Mouse (Mus musculus) hindbrain, embryonic 15.5 days (tissue): ENCODE data around the gene Gm20388. TPM values are rescaled to one million over a fixed set of nuclear protein-coding genes. Genes with fewer than 3 reads are reported as not detected.

Source experiments
- ATAC-seq: fragments of 200-750 bp; cut with Nextera tagmentation; 2 replicates; pipeline ENCODE4 v1.8.0; 2017; ENCODE audit warnings: low read depth, moderate number of reproducible peaks, moderate TSS enrichment; ENCODE audit not compliant: low FRiP score
- H3K27ac ChIP-seq: fragments of 300-500 bp; sonication (generic); replicated peaks from 2 replicates; pipeline ENCODE4 v1.5.1; 2015; ENCODE audit warnings: mild to moderate bottlenecking, inconsistent platforms
- H3K27me3 ChIP-seq: fragments of 300-500 bp; sonication (generic); 2 replicates; pipeline ENCODE4 v1.6.1; 2015; ENCODE audit warnings: control low read depth, inconsistent platforms
- H3K36me3 ChIP-seq: fragments of 300-500 bp; sonication (generic); 2 replicates; pipeline ENCODE4 v1.6.1; 2015; ENCODE audit warnings: control low read depth, inconsistent platforms
- H3K4me1 ChIP-seq: fragments of 300-500 bp; sonication (generic); replicated peaks from 2 replicates; pipeline ENCODE4 v1.6.1; 2015; ENCODE audit warnings: control low read depth, inconsistent platforms
- H3K4me2 ChIP-seq: fragments of 300-500 bp; sonication (generic); 2 replicates; pipeline ENCODE4 v1.6.1; 2015; ENCODE audit warnings: moderate library complexity, mild to moderate bottlenecking, inconsistent platforms
- H3K4me3 ChIP-seq: fragments of 300-500 bp; sonication (generic); 2 replicates; pipeline ENCODE4 v1.5.1; 2015; ENCODE audit warnings: mild to moderate bottlenecking, inconsistent platforms
- H3K9ac ChIP-seq: fragments of 300-500 bp; sonication (generic); 2 replicates; pipeline ENCODE4 v1.6.1; 2015; ENCODE audit warnings: inconsistent platforms
- H3K9me3 ChIP-seq: fragments of 300-500 bp; sonication (generic); 2 replicates; pipeline ENCODE4 v1.6.1; 2016; ENCODE audit warnings: control low read depth, inconsistent platforms
- whole genome bisulfite sequencing: fragments of 180-500 bp; shearing (Covaris S2); methylation state at CpG from one replicate; pipeline ENCODE4 v1.1.7; 2015; 5-methylcytosine and 5-hydroxymethylcytosine counted together
- polyA plus RNA-seq: library from polyadenylated mRNA; unstranded; fragments of >200 nt; fragmentation: Nextera tagmentation; extraction: Ambion mirVana; gene quantifications from 2 replicates; pipeline ENCODE4 v1.2.1, GENCODE M21; 2015

Gene Gm20388
- polyA plus RNA-seq, 1 experiment from 2014 or later: 5.4 TPM

DNA sequence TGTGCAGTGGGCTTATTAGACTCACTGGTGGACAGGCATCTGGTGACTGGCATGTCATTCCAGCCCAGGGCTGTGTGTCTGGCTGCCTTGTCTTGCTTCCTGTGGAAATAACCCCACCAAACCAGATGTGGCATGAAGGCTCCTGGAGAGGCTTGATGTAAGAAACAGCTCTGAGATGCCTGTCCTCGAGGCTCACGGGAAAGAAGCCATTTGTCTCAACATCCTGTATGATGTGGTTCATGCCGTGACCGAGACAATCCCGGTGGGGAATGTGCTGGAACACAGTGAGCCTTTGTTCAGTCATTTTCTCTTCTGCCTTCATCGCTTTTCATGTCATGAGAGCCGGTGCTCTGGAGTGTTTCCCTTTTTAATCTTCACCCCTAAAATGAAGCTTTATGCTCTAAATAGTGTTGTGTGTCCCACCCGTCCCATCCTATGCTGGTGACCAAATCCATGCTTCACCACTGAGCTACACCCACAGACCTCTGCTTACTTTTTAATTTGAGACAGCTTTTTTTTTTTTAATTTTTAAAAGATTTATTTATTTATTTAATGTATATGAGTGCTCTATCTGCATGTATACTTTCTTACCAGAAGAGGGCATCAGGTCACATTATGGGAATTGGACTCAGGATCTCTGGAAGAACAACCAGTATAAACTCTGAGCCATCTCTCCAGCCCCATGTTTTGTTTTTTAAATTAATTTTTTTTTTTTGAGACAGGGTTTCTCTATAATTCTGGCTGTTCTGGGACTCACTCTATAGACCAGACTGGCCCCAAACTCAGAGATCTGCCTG lies 2054.3 kb downstream of the Gm20388 start:
- WGBS: 62% methylated on average over 8 of the region's 8 CpGs
- H3K4me1 ChIP-seq: peaks cover 36% of the 10 kb centered on the region
- H3K9me3 ChIP-seq: no peaks in the 10 kb centered on the region
- no peak overlapping the region for H3K4me2 ChIP-seq
- no peaks in the 10 kb centered on the region for H3K36me3 ChIP-seq
- no peak overlapping the region for H3K9ac ChIP-seq
- ATAC-seq: no peak
- 0 out of 2 replicates have a peak overlapping the region, but pooled peaks have one; percentile 3 for H3K27ac ChIP-seq
- no peak overlapping the region for H3K4me3 ChIP-seq
- H3K27me3 ChIP-seq: no peaks in the 10 kb centered on the region

DNA sequence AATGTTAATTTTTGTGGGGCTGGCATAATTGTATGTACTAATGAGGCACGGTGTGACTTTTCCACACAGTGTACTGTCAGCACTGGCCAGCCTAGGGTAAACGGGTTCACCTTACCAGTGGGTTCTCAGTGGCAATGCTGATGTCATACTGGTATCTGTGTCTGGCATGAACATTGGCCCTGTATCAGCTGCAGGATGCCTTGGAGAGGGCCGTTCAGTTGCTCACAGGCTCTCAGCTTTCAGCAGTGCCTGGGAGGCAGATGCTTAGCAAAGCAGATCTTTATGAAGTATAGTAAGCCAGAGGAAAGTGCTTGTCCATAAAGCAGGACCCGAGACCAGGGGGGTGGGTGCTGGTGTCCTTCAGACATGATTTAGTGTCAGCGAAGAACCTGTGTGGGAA lies 2055.5 kb downstream of the Gm20388 start:
- no peaks in the 10 kb centered on the region for H3K36me3 ChIP-seq
- H3K4me1 ChIP-seq: peaks cover 43% of the 10 kb centered on the region
- H3K4me3 ChIP-seq: no peak overlapping the region
- H3K9ac ChIP-seq: no peak overlapping the region
- peak; percentile 50; the same call in 1 of the 2 replicates for ATAC-seq
- no peaks in the 10 kb centered on the region for H3K9me3 ChIP-seq
- WGBS: 67% methylated on average over 5 of the region's 5 CpGs
- no peak overlapping the region for H3K27ac ChIP-seq
- H3K27me3 ChIP-seq: no peaks in the 10 kb centered on the region
- no peak overlapping the region for H3K4me2 ChIP-seq

DNA sequence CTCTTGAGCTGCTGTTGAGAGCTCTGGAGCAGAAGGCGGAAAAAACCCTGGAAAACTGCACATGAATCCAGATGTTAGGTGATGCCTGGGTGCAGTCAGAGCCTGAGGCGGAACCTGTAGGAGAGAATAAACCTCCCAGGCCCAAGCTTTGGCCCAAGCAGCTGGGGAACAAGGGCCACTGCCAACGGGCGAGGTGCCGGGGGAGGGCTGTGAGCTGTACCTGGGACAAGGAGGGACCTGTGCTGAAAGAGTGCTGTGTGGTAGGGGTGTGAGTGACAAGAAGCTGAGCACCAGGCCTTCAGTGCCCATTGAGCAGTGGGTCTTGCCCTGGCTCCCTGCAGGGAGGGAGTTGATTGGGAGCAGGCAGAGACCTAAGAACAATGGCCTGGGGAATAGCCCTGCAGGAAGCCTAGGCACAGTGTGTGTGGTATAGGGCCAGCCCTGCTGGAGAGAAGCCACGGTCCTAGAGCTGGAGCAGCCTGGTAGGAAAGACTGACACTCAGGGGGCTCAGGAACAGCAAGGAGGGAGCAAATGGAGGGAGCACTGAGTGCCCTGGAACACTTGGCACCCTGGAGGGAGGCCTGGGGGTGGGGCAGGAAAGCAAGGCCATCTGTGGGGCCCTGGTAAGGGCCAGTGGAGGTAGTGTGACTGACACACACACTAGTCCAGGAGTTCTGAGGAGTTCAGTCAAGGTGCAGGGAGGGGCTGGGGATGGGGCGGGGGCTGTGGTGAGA lies 2056.2 kb downstream of the Gm20388 start:
- peak overlapping the region; percentile 18; the same call in 1 of the 2 replicates for H3K27ac ChIP-seq
- H3K9ac ChIP-seq: no peak overlapping the region

DNA sequence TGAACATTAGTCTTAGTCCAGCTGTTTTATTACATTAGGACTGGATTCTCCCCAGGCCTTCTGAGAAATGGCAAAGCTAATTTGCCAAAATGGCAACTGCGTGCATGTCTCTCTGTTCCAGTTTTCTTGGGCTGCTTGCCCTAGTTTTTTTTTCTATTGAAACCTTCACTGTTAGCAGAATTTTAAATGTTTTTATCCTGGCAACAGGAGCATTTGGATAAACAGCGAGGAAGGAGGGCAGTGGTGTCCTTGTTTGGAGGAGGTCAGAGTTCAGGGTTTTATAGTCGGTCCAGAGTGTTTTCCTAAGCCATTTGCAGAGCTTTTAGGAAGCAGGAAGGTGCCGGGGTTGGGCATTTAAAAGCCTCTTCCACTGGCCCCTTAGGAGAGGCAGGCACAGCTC lies 2057.3 kb downstream of the Gm20388 start:
- peak overlapping the region; percentile 52 for H3K27ac ChIP-seq
- no peak for ATAC-seq
- WGBS: 35% methylated on average over 4 of the region's 4 CpGs
- no peak overlapping the region for H3K9ac ChIP-seq
- H3K27me3 ChIP-seq: no peaks in the 10 kb centered on the region
- no peaks in the 10 kb centered on the region for H3K9me3 ChIP-seq
- no peak overlapping the region for H3K4me3 ChIP-seq
- H3K4me2 ChIP-seq: no peak overlapping the region
- no peaks in the 10 kb centered on the region for H3K36me3 ChIP-seq
- peaks cover 54% of the 10 kb centered on the region for H3K4me1 ChIP-seq

More for the DNA sequence above, 2056.2 kb downstream of the Gm20388 start:
- Histone ChIP-seq H3K9me3 (no peaks in the 10 kb centered on the region), H3K4me3 (no peak overlapping the region), H3K27me3 (no peaks in the 10 kb centered on the region), H3K4me2 (no peak overlapping the region), H3K4me1 (peaks cover 51% of the 10 kb centered on the region), H3K36me3 (no peaks in the 10 kb centered on the region)
- ATAC-seq: peak; percentile 49; the same call in 1 of the 2 replicates
- WGBS: 40% methylated on average over 7 of the region's 7 CpGs

DNA sequence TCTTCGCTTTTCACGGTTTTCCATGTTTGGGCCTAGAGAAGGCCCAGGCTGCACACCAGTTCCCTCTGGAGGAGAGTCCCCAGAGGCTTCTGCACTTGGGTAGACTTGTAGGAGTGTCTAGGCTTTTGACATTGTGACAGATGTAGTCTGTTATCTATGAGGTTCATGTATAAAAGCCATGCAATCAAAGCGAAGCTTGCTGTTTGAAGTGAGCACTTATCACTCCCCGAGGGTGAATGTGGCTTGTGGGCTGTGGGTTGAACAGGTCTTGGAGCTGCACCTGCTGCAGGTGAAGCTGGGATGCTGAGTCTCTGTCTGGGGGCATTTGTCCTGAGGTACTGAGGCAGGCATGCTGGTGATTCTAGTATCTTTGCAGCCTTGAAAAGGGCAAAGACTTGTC lies 2057.9 kb downstream of the Gm20388 start:
- Histone ChIP-seq H3K4me2 (no peak overlapping the region), H3K9me3 (no peaks in the 10 kb centered on the region), H3K36me3 (no peaks in the 10 kb centered on the region), H3K27ac (peak overlapping the region; percentile 52), H3K27me3 (no peaks in the 10 kb centered on the region), H3K4me1 (peaks cover 54% of the 10 kb centered on the region), H3K4me3 (no peak overlapping the region), H3K9ac (no peak overlapping the region)
- ATAC-seq: no peak
- 68% methylated on average over 4 of the region's 4 CpGs for WGBS

DNA sequence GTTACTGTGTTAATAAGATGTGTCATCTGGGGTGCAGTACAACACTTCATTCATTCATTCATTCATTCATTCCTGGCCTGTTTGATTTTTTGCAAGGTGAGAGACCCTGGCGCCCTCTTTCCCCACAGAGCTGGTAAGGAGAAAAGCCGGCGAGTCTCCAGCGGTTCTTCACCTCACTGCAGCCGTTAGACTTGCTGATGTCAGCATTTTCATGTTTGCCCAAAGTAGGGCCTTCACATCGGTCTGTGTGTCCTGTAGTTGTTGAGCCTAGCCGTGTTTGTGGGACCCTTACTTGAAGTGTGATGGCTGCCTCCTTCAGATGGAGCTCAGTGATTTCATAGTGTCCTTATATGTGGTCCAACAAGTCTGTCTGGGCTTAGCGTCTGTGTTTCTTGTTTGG lies 2059.6 kb downstream of the Gm20388 start:
- Histone ChIP-seq H3K27ac (0 out of 2 replicates have a peak overlapping the region, but pooled peaks have one; percentile 15), H3K4me1 (peaks cover 50% of the 10 kb centered on the region), H3K4me2 (no peak overlapping the region), H3K9ac (no peak overlapping the region), H3K4me3 (no peak overlapping the region), H3K36me3 (peaks cover 7% of the 10 kb centered on the region; the same call in 1 of the 2 replicates), H3K9me3 (no peaks in the 10 kb centered on the region), H3K27me3 (no peaks in the 10 kb centered on the region)
- ATAC-seq: no peak
- WGBS: 88% methylated on average over 8 of the region's 8 CpGs

DNA sequence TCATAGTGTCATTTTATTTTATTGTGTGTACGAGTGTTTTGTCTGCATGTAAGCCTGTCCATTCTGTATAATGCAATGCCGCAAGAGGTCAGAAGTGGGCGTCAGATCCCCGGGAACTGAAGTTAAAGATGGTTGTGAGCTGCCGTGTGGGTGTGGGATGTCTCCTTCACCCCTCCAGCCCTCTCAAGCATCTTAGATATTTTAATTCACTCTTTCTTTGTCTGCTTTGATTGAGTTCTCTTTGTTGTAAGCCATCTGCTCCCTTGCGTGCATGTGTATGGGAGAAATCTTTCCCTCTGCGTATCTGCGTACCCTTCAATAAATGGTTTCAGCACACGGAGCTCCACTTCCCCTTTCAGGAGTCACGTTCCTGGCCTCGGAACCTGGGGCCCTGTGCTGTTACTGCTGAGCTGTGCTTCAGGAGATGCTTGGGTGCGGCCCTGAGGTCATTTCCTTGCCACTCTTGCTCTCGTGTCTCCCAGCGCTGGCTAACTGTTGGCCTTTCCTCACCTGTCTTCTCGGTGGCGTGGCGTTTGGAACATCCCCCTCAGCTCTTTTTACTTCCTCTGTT lies 2060.9 kb downstream of the Gm20388 start:
- Histone ChIP-seq H3K4me3 (no peak overlapping the region), H3K9ac (no peak overlapping the region), H3K27me3 (no peaks in the 10 kb centered on the region), H3K4me1 (peaks cover 40% of the 10 kb centered on the region), H3K4me2 (no peak overlapping the region), H3K36me3 (peaks cover 15% of the 10 kb centered on the region), H3K9me3 (no peaks in the 10 kb centered on the region), H3K27ac (peak overlapping the region; percentile 34; the same call in 1 of the 2 replicates)
- 61% methylated on average over 17 of the region's 17 CpGs for WGBS
- no peak for ATAC-seq

DNA sequence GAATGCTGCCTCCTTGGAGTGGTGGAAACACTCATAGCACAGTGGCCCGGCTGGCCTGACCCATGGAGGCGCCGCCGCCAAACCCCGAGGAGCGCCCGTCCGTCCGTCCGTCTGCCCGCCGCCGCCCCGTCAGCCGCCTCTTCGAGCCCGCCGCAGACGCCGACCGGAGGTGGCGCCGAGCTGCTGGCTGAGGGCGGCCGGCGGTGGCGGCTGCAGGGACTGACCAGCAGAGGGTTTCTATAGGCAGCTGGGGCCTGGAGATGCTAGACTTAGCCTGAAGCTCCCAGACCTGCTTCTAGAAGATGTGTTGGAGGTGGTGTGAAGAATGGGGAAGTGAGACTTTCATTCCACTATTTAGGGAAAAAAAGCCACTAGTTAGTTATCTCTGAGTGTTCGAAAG lies 2063.3 kb downstream of the Gm20388 start:
- no peaks in the 10 kb centered on the region for H3K27me3 ChIP-seq
- WGBS: 93% methylated on average over 28 of the region's 28 CpGs
- no peaks in the 10 kb centered on the region for H3K9me3 ChIP-seq
- H3K9ac ChIP-seq: no peak overlapping the region
- H3K36me3 ChIP-seq: peaks cover 29% of the 10 kb centered on the region
- H3K4me3 ChIP-seq: no peak overlapping the region
- ATAC-seq: no peak
- peaks cover 24% of the 10 kb centered on the region for H3K4me1 ChIP-seq
- H3K27ac ChIP-seq: no peak overlapping the region
- H3K4me2 ChIP-seq: no peak overlapping the region

DNA sequence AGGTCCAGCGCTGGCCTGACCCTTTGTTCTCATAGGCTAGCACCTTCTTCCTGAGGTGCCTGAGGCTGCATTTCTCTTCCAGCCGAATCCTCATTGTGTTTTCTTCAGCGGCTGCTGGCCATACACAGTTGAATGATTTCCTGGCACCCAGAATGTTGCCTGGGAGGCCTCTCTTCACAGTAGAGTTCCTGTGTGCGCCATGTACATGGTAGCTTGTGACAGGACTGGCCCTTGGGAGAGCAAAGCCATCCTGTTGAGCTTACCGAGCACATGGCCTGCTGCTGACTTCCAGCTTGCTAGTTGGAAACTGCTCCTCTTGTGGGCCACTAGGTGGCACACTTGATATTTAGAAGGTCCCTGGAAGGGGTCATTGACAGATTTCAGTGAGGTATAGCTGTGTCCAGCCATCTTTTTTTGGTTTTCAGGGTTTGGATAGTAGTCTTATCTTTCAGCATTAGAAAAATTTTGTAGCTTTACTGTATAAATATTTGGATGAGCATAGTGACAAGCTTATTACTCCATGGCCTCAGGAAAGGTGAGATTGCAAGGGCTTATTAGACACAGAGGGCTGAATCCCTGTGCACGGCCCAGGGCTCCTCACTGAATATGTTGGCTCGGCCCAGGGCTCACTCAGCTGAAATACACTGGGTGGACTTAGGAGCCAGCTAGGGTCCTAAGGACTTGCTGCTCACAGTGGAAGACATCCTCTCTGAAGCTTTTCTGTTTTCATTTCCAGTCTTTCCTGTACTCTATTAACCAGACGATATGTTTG lies 2067.4 kb downstream of the Gm20388 start:
- peak; percentile 77 for ATAC-seq
- WGBS: 65% methylated on average over 8 of the region's 8 CpGs

DNA sequence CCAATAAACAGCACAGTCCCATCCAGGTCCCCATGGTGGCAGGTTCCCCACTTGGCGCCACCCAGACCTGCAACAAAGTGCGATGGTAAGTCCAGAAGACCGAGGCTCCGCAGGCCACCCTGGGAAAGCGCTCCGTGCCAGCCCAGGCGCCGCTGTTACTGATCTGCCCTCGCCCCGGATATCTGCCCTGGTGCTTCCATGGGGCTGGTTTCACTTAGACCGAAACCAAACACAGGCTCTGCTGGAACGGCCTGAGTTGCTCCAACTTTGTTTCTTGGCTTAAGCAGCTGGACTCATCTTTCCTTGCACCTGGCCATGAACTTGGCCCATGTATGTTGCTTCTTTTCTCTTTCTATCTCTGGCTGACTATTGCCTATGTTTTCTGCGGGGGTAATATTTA lies 2068.0 kb downstream of the Gm20388 start:
- Histone ChIP-seq H3K4me1 (peaks cover 6% of the 10 kb centered on the region; the same call in 1 of the 2 replicates), H3K36me3 (peaks cover 35% of the 10 kb centered on the region), H3K27ac (no peak overlapping the region), H3K9me3 (no peaks in the 10 kb centered on the region), H3K4me3 (no peak overlapping the region), H3K27me3 (no peaks in the 10 kb centered on the region), H3K9ac (no peak overlapping the region), H3K4me2 (no peak overlapping the region)
- ATAC-seq: no peak
- WGBS: 97% methylated on average over 13 of the region's 13 CpGs

More for the DNA sequence above, 2067.4 kb downstream of the Gm20388 start:
- Histone ChIP-seq H3K4me3 (no peak overlapping the region), H3K9me3 (no peaks in the 10 kb centered on the region), H3K4me2 (no peak overlapping the region), H3K4me1 (peaks cover 6% of the 10 kb centered on the region; the same call in 1 of the 2 replicates), H3K36me3 (peaks cover 35% of the 10 kb centered on the region), H3K27ac (no peak overlapping the region), H3K27me3 (no peaks in the 10 kb centered on the region), H3K9ac (no peak overlapping the region)

DNA sequence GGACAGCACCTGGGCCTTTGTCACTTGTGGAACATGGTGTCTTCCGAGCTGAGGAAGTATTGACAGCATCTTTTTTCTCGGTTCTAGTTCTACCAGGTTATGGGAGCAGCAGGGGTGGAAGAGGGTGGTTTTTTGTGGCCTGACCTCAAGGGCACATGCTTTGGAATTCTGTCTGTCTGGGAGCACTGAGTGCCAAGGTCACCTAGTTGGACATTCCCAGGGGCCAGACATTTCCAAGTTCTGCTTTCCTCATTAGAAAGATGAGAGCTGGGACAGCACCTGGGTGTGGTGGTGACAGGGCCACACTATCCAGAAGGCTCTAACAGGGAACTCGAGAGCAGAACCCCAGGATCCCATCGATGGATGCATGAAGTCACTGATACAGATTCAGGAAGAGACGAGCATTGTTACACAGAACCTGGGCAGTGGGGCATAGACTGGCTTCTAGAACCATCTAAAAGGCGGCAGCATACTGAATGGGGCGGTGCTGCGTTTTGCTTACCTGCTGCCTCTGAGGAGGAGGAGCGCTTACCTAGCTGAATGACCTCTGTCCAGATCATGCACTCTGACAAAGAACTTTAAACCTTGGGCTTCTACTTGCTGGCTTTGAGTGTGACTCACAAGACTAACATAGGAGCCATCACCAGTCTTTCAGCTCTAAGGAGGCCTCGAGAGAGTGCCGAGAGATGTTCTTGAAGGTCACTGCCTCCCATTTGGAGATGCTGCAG lies 2070.3 kb downstream of the Gm20388 start:
- Histone ChIP-seq H3K27ac (no peak overlapping the region), H3K36me3 (peaks cover 31% of the 10 kb centered on the region)
- 90% methylated on average over 11 of the region's 11 CpGs for WGBS

More for the DNA sequence above, 2070.3 kb downstream of the Gm20388 start:
- no peaks in the 10 kb centered on the region for H3K9me3 ChIP-seq
- no peak overlapping the region for H3K9ac ChIP-seq
- H3K27me3 ChIP-seq: no peaks in the 10 kb centered on the region
- peaks cover 6% of the 10 kb centered on the region; the same call in 1 of the 2 replicates for H3K4me1 ChIP-seq
- no peak overlapping the region for H3K4me2 ChIP-seq
- H3K4me3 ChIP-seq: no peak overlapping the region
- ATAC-seq: no peak
